Mouse (Mus musculus): Measurements from ENCODE around the gene Hmgn2.

DNA sequence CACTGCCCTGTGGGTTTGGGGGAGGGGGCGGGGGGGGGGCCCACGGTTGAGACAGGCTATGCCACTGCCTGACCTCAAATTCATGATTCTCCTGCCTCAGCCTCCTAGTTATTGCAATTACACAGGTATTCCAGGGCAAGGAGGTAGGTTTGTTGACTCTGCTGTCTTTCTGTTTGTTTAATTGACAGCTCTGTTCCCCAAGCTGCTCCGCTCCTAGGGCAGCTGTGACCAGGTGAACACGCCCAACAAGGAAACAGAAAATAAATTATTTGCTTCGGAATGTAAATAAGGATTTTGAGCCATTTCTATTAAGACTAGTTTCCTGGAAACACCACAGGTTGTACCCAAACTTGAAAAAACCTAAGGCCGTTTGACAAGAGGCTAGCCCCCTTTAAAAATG lies 41.3 kb upstream of the Hmgn2 start:
- TF ChIP-seq POLR2A (IDR thresholded peaks at IDR 0.05; ENCODE audit: control insufficient read depth, extremely low read depth, insufficient read depth, low read length, poor library complexity), result no peak
- no peak for TF ChIP-seq CTCF (IDR thresholded peaks at IDR 0.05; ENCODE audit: borderline replicate concordance, control insufficient read depth, extremely low read depth, insufficient read depth, low read length, poor library complexity)
